Mouse (Mus musculus): ENCODE results near the gene Zfyve21. TPM values are rescaled to one million over a fixed set of nuclear protein-coding genes. Genes with fewer than 3 reads are reported as not detected.

Gene Zfyve21
- polyA plus RNA-seq, 1 experiment: 77.7 TPM

DNA sequence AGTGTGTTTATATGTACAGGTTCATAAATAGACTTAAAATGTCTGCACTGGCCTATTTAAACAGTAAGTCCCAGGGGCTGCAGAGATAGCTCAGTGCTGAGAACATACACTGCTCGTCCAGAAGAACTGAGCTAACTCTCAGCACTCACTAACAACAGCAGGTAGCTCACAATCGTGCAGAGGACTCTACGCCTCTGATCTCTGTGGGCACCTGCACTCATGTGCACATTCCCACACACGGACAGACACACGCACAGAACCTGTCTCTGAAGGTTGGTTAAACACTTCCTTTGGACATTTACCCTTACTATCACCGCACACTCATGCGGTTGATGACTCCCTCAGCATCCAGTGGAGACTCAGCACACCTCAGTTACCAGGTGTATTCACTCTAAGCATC, 56.8 kb downstream of the Zfyve21 start:
- no peak for TF ChIP-seq POLR2AphosphoS2 (IDR thresholded peaks at IDR 0.05; ENCODE audit: insufficient read length, low read depth)
- no peak for TF ChIP-seq MAX (IDR thresholded peaks at IDR 0.05; ENCODE audit: low read depth)
- no peak for TF ChIP-seq USF1 (IDR thresholded peaks at IDR 0.05; ENCODE audit: low read depth)
- TF ChIP-seq TCF3 (IDR thresholded peaks at IDR 0.05; ENCODE audit: insufficient read length, low read depth): no peak
- TF ChIP-seq SRF (IDR thresholded peaks at IDR 0.05; ENCODE audit: control insufficient read depth, insufficient read length, low read depth): no peak
- TF ChIP-seq TCF12 (IDR thresholded peaks at IDR 0.05; ENCODE audit: insufficient read depth, poor library complexity, severe bottlenecking): no peak
- no peak for TF ChIP-seq REST (IDR thresholded peaks at IDR 0.05; ENCODE audit: insufficient read depth, insufficient read length)
- no peak for TF ChIP-seq CEBPB (IDR thresholded peaks at IDR 0.05; ENCODE audit: insufficient read depth, poor library complexity, severe bottlenecking)
- TF ChIP-seq POLR2A (IDR thresholded peaks at IDR 0.05; ENCODE audit: insufficient read length, low read depth): no peak
- TF ChIP-seq MYOD1 (IDR thresholded peaks at IDR 0.05; ENCODE audit: control insufficient read depth in 1 of 3, insufficient read length in 2 of 3, low read depth in 2 of 3): no peak
- Histone ChIP-seq H3K4me2 (ENCODE audit: low read depth) (no peak overlapping the region), H3ac (ENCODE audit: control insufficient read depth, insufficient read length) (no peak overlapping the region), H3K4me3 (no peak overlapping the region), H3K36me3 (ENCODE audit: control insufficient read depth, insufficient read depth) (peaks cover under 1% of the 10 kb centered on the region), H3K27me3 (ENCODE audit: control insufficient read depth, insufficient read depth, insufficient read length) (no peaks in the 10 kb centered on the region), H3K79me2 (ENCODE audit: control insufficient read depth, insufficient read depth) (no peaks in the 10 kb centered on the region)

DNA sequence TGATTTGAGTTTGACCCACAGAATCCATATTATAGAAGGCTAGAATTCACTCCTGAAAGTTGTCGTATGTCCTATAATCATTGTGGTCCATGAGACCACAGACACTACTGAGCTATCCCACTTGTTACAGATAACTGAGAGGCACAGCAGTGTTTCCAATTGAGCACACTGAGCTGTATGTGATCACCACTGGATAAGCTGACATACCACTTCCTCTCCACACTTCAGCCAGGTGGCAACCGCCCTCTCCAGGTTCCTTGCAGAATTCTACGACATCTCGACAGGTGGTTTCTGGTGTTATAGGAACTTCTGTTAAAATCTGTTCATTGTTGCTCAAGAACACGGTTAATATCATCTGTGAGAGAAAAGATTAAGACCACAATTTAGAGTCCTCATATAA, 58.1 kb downstream of the Zfyve21 start:
- TF ChIP-seq E2F4 (IDR thresholded peaks at IDR 0.05; ENCODE audit: insufficient read depth) (no peak), POLR2AphosphoS2 (IDR thresholded peaks at IDR 0.05; ENCODE audit: insufficient read length, low read depth) (no peak), MYOD1 (IDR thresholded peaks at IDR 0.05; ENCODE audit: control insufficient read depth in 1 of 3, insufficient read length in 2 of 3, low read depth in 2 of 3) (no peak), CEBPB (IDR thresholded peaks at IDR 0.05; ENCODE audit: insufficient read depth, poor library complexity, severe bottlenecking) (no peak), REST (IDR thresholded peaks at IDR 0.05; ENCODE audit: insufficient read depth, insufficient read length) (no peak), SRF (IDR thresholded peaks at IDR 0.05; ENCODE audit: control insufficient read depth, insufficient read length, low read depth) (no peak), TCF12 (IDR thresholded peaks at IDR 0.05; ENCODE audit: insufficient read depth, poor library complexity, severe bottlenecking) (no peak), POLR2A (IDR thresholded peaks at IDR 0.05; ENCODE audit: insufficient read length, low read depth) (no peak), MAX (IDR thresholded peaks at IDR 0.05; ENCODE audit: low read depth) (no peak), MYOG (IDR thresholded peaks at IDR 0.05; ENCODE audit: control insufficient read depth in 1 of 3, insufficient read depth in 1 of 3, insufficient read length in 2 of 3, low read depth in 2 of 3) (no peak), TCF3 (IDR thresholded peaks at IDR 0.05; ENCODE audit: insufficient read length, low read depth) (no peak), USF1 (IDR thresholded peaks at IDR 0.05; ENCODE audit: low read depth) (no peak)
- Histone ChIP-seq H3K4me2 (ENCODE audit: low read depth) (no peak overlapping the region), H3K36me3 (ENCODE audit: control insufficient read depth, insufficient read depth) (no peaks in the 10 kb centered on the region), H3K27me3 (ENCODE audit: control insufficient read depth, insufficient read depth, insufficient read length) (no peaks in the 10 kb centered on the region), H3ac (ENCODE audit: control insufficient read depth, insufficient read length) (no peak overlapping the region), H3K4me3 (no peak overlapping the region), H3K79me2 (ENCODE audit: control insufficient read depth, insufficient read depth) (no peaks in the 10 kb centered on the region)

DNA sequence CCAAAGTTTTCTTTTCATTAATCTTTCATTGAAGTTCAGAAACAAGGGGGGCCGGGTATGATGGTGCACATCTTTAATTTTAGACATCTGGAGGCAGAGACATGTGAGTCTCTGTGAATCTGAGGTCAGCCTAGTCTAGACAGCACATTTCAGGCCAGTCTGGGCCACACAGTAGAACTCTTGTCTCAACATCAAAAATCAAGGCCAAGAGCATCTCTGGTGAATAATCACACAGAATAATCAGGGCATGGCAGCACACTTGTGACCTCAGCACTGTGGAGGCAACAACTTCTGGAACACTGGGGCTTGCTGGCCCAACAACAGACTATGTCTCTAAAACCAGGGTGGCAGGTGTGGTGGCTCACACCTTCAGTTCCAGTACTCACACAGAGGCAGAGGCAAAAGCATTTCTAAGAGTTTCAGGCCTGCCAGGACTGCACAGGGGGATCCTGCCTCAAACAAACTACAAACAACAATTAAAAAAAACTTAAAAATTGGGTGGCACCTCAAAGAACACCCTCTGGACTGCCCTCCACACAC, 60.7 kb downstream of the Zfyve21 start:
- no peak for TF ChIP-seq TCF3 (IDR thresholded peaks at IDR 0.05; ENCODE audit: insufficient read length, low read depth)
- TF ChIP-seq E2F4 (IDR thresholded peaks at IDR 0.05; ENCODE audit: insufficient read depth): no peak
- TF ChIP-seq TCF12 (IDR thresholded peaks at IDR 0.05; ENCODE audit: insufficient read depth, poor library complexity, severe bottlenecking): no peak
- TF ChIP-seq MYOD1 (IDR thresholded peaks at IDR 0.05; ENCODE audit: control insufficient read depth in 1 of 3, insufficient read length in 2 of 3, low read depth in 2 of 3): no peak
- no peak for TF ChIP-seq POLR2A (IDR thresholded peaks at IDR 0.05; ENCODE audit: insufficient read length, low read depth)
- no peak for TF ChIP-seq USF1 (IDR thresholded peaks at IDR 0.05; ENCODE audit: low read depth)
- TF ChIP-seq CEBPB (IDR thresholded peaks at IDR 0.05; ENCODE audit: insufficient read depth, poor library complexity, severe bottlenecking): no peak
- TF ChIP-seq POLR2AphosphoS2 (IDR thresholded peaks at IDR 0.05; ENCODE audit: insufficient read length, low read depth): no peak
- no peak for TF ChIP-seq MYOG (IDR thresholded peaks at IDR 0.05; ENCODE audit: control insufficient read depth in 1 of 3, insufficient read depth in 1 of 3, insufficient read length in 2 of 3, low read depth in 2 of 3)
- TF ChIP-seq SRF (IDR thresholded peaks at IDR 0.05; ENCODE audit: control insufficient read depth, insufficient read length, low read depth): no peak
- no peak for TF ChIP-seq REST (IDR thresholded peaks at IDR 0.05; ENCODE audit: insufficient read depth, insufficient read length)
- no peak for TF ChIP-seq MAX (IDR thresholded peaks at IDR 0.05; ENCODE audit: low read depth)
- no peak overlapping the region for H3K4me2 ChIP-seq (ENCODE audit: low read depth)
- H3ac ChIP-seq (ENCODE audit: control insufficient read depth, insufficient read length): no peak overlapping the region
- no peak overlapping the region for H3K4me3 ChIP-seq
- no peaks in the 10 kb centered on the region for H3K79me2 ChIP-seq (ENCODE audit: control insufficient read depth, insufficient read depth)
- H3K36me3 ChIP-seq (ENCODE audit: control insufficient read depth, insufficient read depth): no peaks in the 10 kb centered on the region
- H3K27me3 ChIP-seq (ENCODE audit: control insufficient read depth, insufficient read depth, insufficient read length): no peaks in the 10 kb centered on the region

DNA sequence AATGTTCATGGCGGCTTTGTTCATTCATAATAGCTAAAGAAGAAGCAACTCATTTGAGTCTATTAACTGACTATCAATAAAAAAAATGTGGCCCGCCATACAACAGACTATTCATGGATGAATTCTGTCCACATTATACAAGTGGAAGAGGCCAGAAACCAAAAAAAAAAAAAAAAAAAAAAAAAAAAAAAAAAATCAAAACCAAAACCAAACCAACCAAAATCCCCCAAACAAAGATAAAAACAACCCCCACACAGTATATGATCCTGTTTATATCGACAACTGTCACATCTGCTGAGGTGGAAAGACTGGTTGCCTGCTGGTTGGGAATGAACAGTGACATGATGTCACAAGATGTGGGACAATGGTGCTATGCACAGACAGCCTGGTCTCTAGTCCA, 61.5 kb downstream of the Zfyve21 start:
- TF ChIP-seq POLR2AphosphoS2 (IDR thresholded peaks at IDR 0.05; ENCODE audit: insufficient read length, low read depth) (no peak), REST (IDR thresholded peaks at IDR 0.05; ENCODE audit: insufficient read depth, insufficient read length) (no peak), USF1 (IDR thresholded peaks at IDR 0.05; ENCODE audit: low read depth) (no peak), MYOG (IDR thresholded peaks at IDR 0.05; ENCODE audit: control insufficient read depth in 1 of 3, insufficient read depth in 1 of 3, insufficient read length in 2 of 3, low read depth in 2 of 3) (no peak), CEBPB (IDR thresholded peaks at IDR 0.05; ENCODE audit: insufficient read depth, poor library complexity, severe bottlenecking) (no peak), SRF (IDR thresholded peaks at IDR 0.05; ENCODE audit: control insufficient read depth, insufficient read length, low read depth) (no peak), E2F4 (IDR thresholded peaks at IDR 0.05; ENCODE audit: insufficient read depth) (no peak), MAX (IDR thresholded peaks at IDR 0.05; ENCODE audit: low read depth) (no peak), MYOD1 (IDR thresholded peaks at IDR 0.05; ENCODE audit: control insufficient read depth in 1 of 3, insufficient read length in 2 of 3, low read depth in 2 of 3) (no peak), POLR2A (IDR thresholded peaks at IDR 0.05; ENCODE audit: insufficient read length, low read depth) (no peak), TCF12 (IDR thresholded peaks at IDR 0.05; ENCODE audit: insufficient read depth, poor library complexity, severe bottlenecking) (no peak), TCF3 (IDR thresholded peaks at IDR 0.05; ENCODE audit: insufficient read length, low read depth) (no peak)
- H3ac ChIP-seq (ENCODE audit: control insufficient read depth, insufficient read length): no peak overlapping the region

More for the DNA sequence above, 61.5 kb downstream of the Zfyve21 start:
- no peak overlapping the region for H3K4me2 ChIP-seq (ENCODE audit: low read depth)
- no peaks in the 10 kb centered on the region for H3K27me3 ChIP-seq (ENCODE audit: control insufficient read depth, insufficient read depth, insufficient read length)
- no peaks in the 10 kb centered on the region for H3K36me3 ChIP-seq (ENCODE audit: control insufficient read depth, insufficient read depth)
- no peak overlapping the region for H3K4me3 ChIP-seq
- H3K79me2 ChIP-seq (ENCODE audit: control insufficient read depth, insufficient read depth): no peaks in the 10 kb centered on the region
